Mouse (Mus musculus): ENCODE results near the gene Cfap73. TPM values are rescaled to one million over a fixed set of nuclear protein-coding genes. Genes with fewer than 3 reads are reported as not detected.

Cfap73 gene
- total and polyA plus RNA-seq, 3 experiments, result 0.26 TPM; not detected in 2

- Histone ChIP-seq H3K36me3 (replicated peaks in 1 of 2; ENCODE audit: control insufficient read depth in 1 of 2, insufficient read depth in 1 of 2, low read length in 1 of 2) (peaks cover 0 to 17% of the 10 kb centered on the region in 2 experiments), H3K4me1 (ENCODE audit: control insufficient read depth in 1 of 2, insufficient read depth in 2 of 2) (peaks cover 24 to 61% of the 10 kb centered on the region in 2 experiments), H3K4me3 (replicated peaks in 1 of 3; ENCODE audit: low read depth in 2 of 3, low read length in 2 of 3, poor library complexity in 1 of 3) (peak overlapping the region; percentile 83 to 93 (median 88)), H3K27me3 (replicated peaks) (no peaks in the 10 kb centered on the region), H3K9ac (ENCODE audit: insufficient read depth, low read depth) (peak overlapping the region; percentile 75), H3K27ac (ENCODE audit: insufficient read depth, low read depth) (peak overlapping the region; percentile 36), H3K79me2 (replicated peaks; ENCODE audit: control insufficient read depth, extremely low read depth, insufficient read depth, poor library complexity, severe bottlenecking) (no peaks in the 10 kb centered on the region), H3K4me2 (ENCODE audit: insufficient read depth, low read depth, poor library complexity, severe bottlenecking) (peak overlapping the region; percentile 82), H3K9me3 (replicated peaks; ENCODE audit: low read length) (no peaks in the 10 kb centered on the region)
- in situ Hi-C loops (cut with MboI; ENCODE audit: low pct_ligation_motif_present, low pct_unique_long_range_greater_than_20kb, low sequenced_read_pairs) (no loop called here), dilution Hi-C loops (cut with MboI; ENCODE audit: extremely low pct_ligation_motif_present, extremely low pct_unique_long_range_greater_than_20kb, low sequenced_read_pairs) (no loop called here)
- DNase-seq (ENCODE audit: extremely low read depth), result no peak
- no peak for TF ChIP-seq GABPA (IDR thresholded peaks at IDR 0.05; ENCODE audit: insufficient replicate concordance, low read depth, low read length)
- no peak for TF ChIP-seq NELFE (IDR thresholded peaks at IDR 0.05; ENCODE audit: low read depth, low read length)
- peak; percentile 5 for TF ChIP-seq RAD21 (IDR thresholded peaks at IDR 0.05; ENCODE audit: low read depth, low read length)
- TF ChIP-seq CTCF (conservative IDR thresholded peaks at IDR 0.05 in 1 of 2, IDR thresholded peaks at IDR 0.05 in 1 of 2; ENCODE audit: low read depth in 2 of 2, low read length in 2 of 2), result peak in 1 of 2 experiments; percentile 16; a peak in 1 of 4 replicates
- 0 out of 2 replicates have a peak, but pooled peaks have one; percentile 44 for TF ChIP-seq MYC (IDR thresholded peaks at IDR 0.05; ENCODE audit: low read depth, low read length)
- no peak for TF ChIP-seq USF2 (conservative IDR thresholded peaks at IDR 0.05; ENCODE audit: low read depth, low read length)
- peak; percentile 19; the same call in 1 of the 2 replicates for TF ChIP-seq SIN3A (IDR thresholded peaks at IDR 0.05; ENCODE audit: low read length)
- TF ChIP-seq MXI1 (IDR thresholded peaks at IDR 0.05; ENCODE audit: low read depth, low read length), result peak; percentile 93; the same call in 1 of the 2 replicates
These were observed 15.4 kb upstream of the Cfap73 start for GRCm38 (mm10) chr5:120649374-120649933.

- H3K4me3 ChIP-seq (replicated peaks in 1 of 3; ENCODE audit: low read depth in 2 of 3, low read length in 2 of 3, poor library complexity in 1 of 3), result peak within 1 kb of the TSS; percentile 83 to 93 (median 88)
- peaks cover 0 to 13% of the 10 kb centered on the region in 2 experiments for H3K36me3 ChIP-seq (replicated peaks in 1 of 2; ENCODE audit: control insufficient read depth in 1 of 2, insufficient read depth in 1 of 2, low read length in 1 of 2)
- H3K9ac ChIP-seq (ENCODE audit: insufficient read depth, low read depth), result peak within 1 kb of the TSS; percentile 75
- peak within 1 kb of the TSS; percentile 82 for H3K4me2 ChIP-seq (ENCODE audit: insufficient read depth, low read depth, poor library complexity, severe bottlenecking)
- no peaks in the 10 kb centered on the region for H3K27me3 ChIP-seq (replicated peaks)
- in situ Hi-C loops (cut with MboI; ENCODE audit: low pct_ligation_motif_present, low pct_unique_long_range_greater_than_20kb, low sequenced_read_pairs), result no loop called here
- peak within 1 kb of the TSS; percentile 36 for H3K27ac ChIP-seq (ENCODE audit: insufficient read depth, low read depth)
- peaks cover 31 to 65% of the 10 kb centered on the region in 2 experiments for H3K4me1 ChIP-seq (ENCODE audit: control insufficient read depth in 1 of 2, insufficient read depth in 2 of 2)
- DNase-seq (ENCODE audit: extremely low read depth), result peak; percentile 90
- no peaks in the 10 kb centered on the region for H3K9me3 ChIP-seq (replicated peaks; ENCODE audit: low read length)
- no peaks in the 10 kb centered on the region for H3K79me2 ChIP-seq (replicated peaks; ENCODE audit: control insufficient read depth, extremely low read depth, insufficient read depth, poor library complexity, severe bottlenecking)
- dilution Hi-C loops (cut with MboI; ENCODE audit: extremely low pct_ligation_motif_present, extremely low pct_unique_long_range_greater_than_20kb, low sequenced_read_pairs), result no loop called here
- TF ChIP-seq MEF2A (IDR thresholded peaks at IDR 0.05; ENCODE audit: borderline replicate concordance, low read depth, low read length) (peak; percentile 70), USF2 (conservative IDR thresholded peaks at IDR 0.05; ENCODE audit: low read depth, low read length) (no peak), MAX (IDR thresholded peaks at IDR 0.05; ENCODE audit: low read length) (peak; percentile 61; the same call in 1 of the 2 replicates), UBTF (IDR thresholded peaks at IDR 0.05; ENCODE audit: low read depth, low read length) (no peak), PAX5 (IDR thresholded peaks at IDR 0.05; ENCODE audit: low read length) (no peak), EP300 (IDR thresholded peaks at IDR 0.05; ENCODE audit: low read length) (no peak), SMC3 (IDR thresholded peaks at IDR 0.05; ENCODE audit: low read depth, low read length) (peak; percentile 83), TBP (conservative IDR thresholded peaks at IDR 0.05; ENCODE audit: low read depth, low read length) (no peak), ELF1 (IDR thresholded peaks at IDR 0.05; ENCODE audit: low read depth, low read length) (peak; percentile 46; the same call in 1 of the 2 replicates), RCOR1 (conservative IDR thresholded peaks at IDR 0.05; ENCODE audit: low read depth, low read length) (no peak), KAT2A (IDR thresholded peaks at IDR 0.05; ENCODE audit: insufficient replicate concordance, low read length) (no peak), POLR2AphosphoS2 (IDR thresholded peaks at IDR 0.05; ENCODE audit: low read depth, low read length) (no peak), CHD1 (IDR thresholded peaks at IDR 0.05; ENCODE audit: low read depth, low read length) (no peak), MAFK (IDR thresholded peaks at IDR 0.05; ENCODE audit: insufficient replicate concordance, low read length) (0 out of 2 replicates have a peak, but pooled peaks have one; percentile 25), BHLHE40 (IDR thresholded peaks at IDR 0.05; ENCODE audit: low read depth, low read length) (peak; percentile 26; the same call in 1 of the 2 replicates), ETS1 (conservative IDR thresholded peaks at IDR 0.05; ENCODE audit: low read depth, low read length) (0 out of 2 replicates have a peak, but pooled peaks have one; percentile 10), JUN (IDR thresholded peaks at IDR 0.05; ENCODE audit: insufficient read depth, low read depth, low read length) (no peak), MYC (IDR thresholded peaks at IDR 0.05; ENCODE audit: low read depth, low read length) (no peak), NRF1 (IDR thresholded peaks at IDR 0.05; ENCODE audit: low read depth, low read length) (peak; percentile 46; the same call in 1 of the 2 replicates), E2F4 (IDR thresholded peaks at IDR 0.05; ENCODE audit: insufficient replicate concordance, low read depth, low read length) (no peak), USF1 (IDR thresholded peaks at IDR 0.05; ENCODE audit: low read depth, low read length) (no peak), IRF4 (IDR thresholded peaks at IDR 0.05; ENCODE audit: low read depth, low read length) (0 out of 2 replicates have a peak, but pooled peaks have one; percentile 27), ZNF384 (IDR thresholded peaks at IDR 0.05; ENCODE audit: low read depth, low read length) (no peak)
These were observed 14.7 kb upstream of the Cfap73 start, which contains the start of gene Rasal1 for GRCm38 (mm10) chr5:120648569-120649373. Rasal1 (plus strand) TSS chr5:120648812.

All from CH12.LX (cell line).